Mouse (Mus musculus) frontal cortex, postnatal 14 days (tissue): ENCODE measurements at regions not wholly inside any gene's neighbourhood (a gene's known extent, or its start where the extent isn't known, plus 50 kb on each side); places are given as distances from the start of the nearest gene placed in this dataset.

Experiments used
- DNase-seq, 2 experiments: peaks; one replicate each; pipeline ENCODE4 v3.0.0; 2022; ENCODE audit warnings: low spot score in 2 of 2

GRCm38 (mm10) chr16:10098511-10098910, 71.5 kb upstream of the Rpl39l start:
- no peak for DNase-seq

- DNase-seq, result peak in 1 of 2 experiments; percentile 28
These were observed 81.3 kb upstream of the Rpl39l start for GRCm38 (mm10) chr16:10088461-10089353.

- DNase-seq, result no peak
These were observed 83.7 kb upstream of the Rpl39l start for GRCm38 (mm10) chr16:10086341-10086740.

GRCm38 (mm10) chr16:10085429-10085828, 84.6 kb upstream of the Rpl39l start:
- DNase-seq, result no peak

- no peak for DNase-seq
These were observed 86.4 kb upstream of the Grin2a start for GRCm38 (mm10) chr16:10081751-10082150.

GRCm38 (mm10) chr16:10080121-10080679, 84.8 kb upstream of the Grin2a start:
- no peak for DNase-seq

- DNase-seq, result peak in 1 of 2 experiments; percentile 47
These were observed 77.8 kb upstream of the Grin2a start for GRCm38 (mm10) chr16:10073158-10073557.

- DNase-seq, result peak; percentile 53 to 61
These were observed 68.1 kb upstream of the Grin2a start for GRCm38 (mm10) chr16:10063491-10063890.

GRCm38 (mm10) chr16:10058094-10058493, 62.7 kb upstream of the Grin2a start:
- DNase-seq, result no peak
